Mouse (Mus musculus): ENCODE measurements around the gene Dgki. TPM values are rescaled to one million over a fixed set of nuclear protein-coding genes. Genes with fewer than 3 reads are reported as not detected.

Gene Dgki
- polyA plus RNA-seq, 1 experiment: not detected

GRCm38 (mm10) chr6:37158880-37159279, 141.1 kb downstream of the Dgki start:
- 85% methylated on average over 3 of the region's 3 CpGs for WGBS

GRCm38 (mm10) chr6:37154051-37154450, 145.9 kb downstream of the Dgki start:
- H3K4me1 ChIP-seq (ENCODE audit: control insufficient read depth, insufficient read depth, low read length): peaks cover 3% of the 10 kb centered on the region
- no peak overlapping the region for H3K4me3 ChIP-seq (ENCODE audit: insufficient read depth, low read depth, low read length)
- no peak overlapping the region for H3K27ac ChIP-seq (ENCODE audit: insufficient read depth, low read depth, low read length)
- WGBS: 92% methylated on average over 1 of the region's 1 CpGs
- TF ChIP-seq CTCF (IDR thresholded peaks at IDR 0.05; ENCODE audit: insufficient read depth, low read depth, low read length) (no peak), POLR2A (IDR thresholded peaks at IDR 0.05; ENCODE audit: insufficient read depth, low read depth, low read length) (no peak)

More at GRCm38 (mm10) chr6:37158880-37159279, 141.1 kb downstream of the Dgki start:
- no peak overlapping the region for H3K27ac ChIP-seq (ENCODE audit: insufficient read depth, low read depth, low read length)
- H3K4me3 ChIP-seq (ENCODE audit: insufficient read depth, low read depth, low read length): no peak overlapping the region
- no peak for TF ChIP-seq POLR2A (IDR thresholded peaks at IDR 0.05; ENCODE audit: insufficient read depth, low read depth, low read length)
- peaks cover 10% of the 10 kb centered on the region for H3K4me1 ChIP-seq (ENCODE audit: control insufficient read depth, insufficient read depth, low read length)

GRCm38 (mm10) chr6:37150483-37150882, 149.5 kb downstream of the Dgki start:
- no peak overlapping the region for H3K27ac ChIP-seq (ENCODE audit: insufficient read depth, low read depth, low read length)

GRCm38 (mm10) chr6:37150038-37150437, 149.9 kb downstream of the Dgki start:
- no peak for TF ChIP-seq POLR2A (IDR thresholded peaks at IDR 0.05; ENCODE audit: insufficient read depth, low read depth, low read length)
- TF ChIP-seq CTCF (IDR thresholded peaks at IDR 0.05; ENCODE audit: insufficient read depth, low read depth, low read length): no peak
- WGBS: 75% methylated on average over 4 of the region's 4 CpGs
- Histone ChIP-seq H3K27ac (ENCODE audit: insufficient read depth, low read depth, low read length) (no peak overlapping the region), H3K4me3 (ENCODE audit: insufficient read depth, low read depth, low read length) (no peak overlapping the region), H3K4me1 (ENCODE audit: control insufficient read depth, insufficient read depth, low read length) (peaks cover 12% of the 10 kb centered on the region)

More at GRCm38 (mm10) chr6:37150483-37150882, 149.5 kb downstream of the Dgki start:
- TF ChIP-seq CTCF (IDR thresholded peaks at IDR 0.05; ENCODE audit: insufficient read depth, low read depth, low read length): no peak
- no peak for TF ChIP-seq POLR2A (IDR thresholded peaks at IDR 0.05; ENCODE audit: insufficient read depth, low read depth, low read length)
- H3K4me3 ChIP-seq (ENCODE audit: insufficient read depth, low read depth, low read length): no peak overlapping the region
- 60% methylated on average over 2 of the region's 2 CpGs for WGBS
- H3K4me1 ChIP-seq (ENCODE audit: control insufficient read depth, insufficient read depth, low read length): peaks cover 8% of the 10 kb centered on the region

GRCm38 (mm10) chr6:37149196-37149595, 150.8 kb downstream of the Dgki start:
- no peak overlapping the region for H3K27ac ChIP-seq (ENCODE audit: insufficient read depth, low read depth, low read length)
- TF ChIP-seq POLR2A (IDR thresholded peaks at IDR 0.05; ENCODE audit: insufficient read depth, low read depth, low read length) (no peak), CTCF (IDR thresholded peaks at IDR 0.05; ENCODE audit: insufficient read depth, low read depth, low read length) (no peak)
- peaks cover 17% of the 10 kb centered on the region for H3K4me1 ChIP-seq (ENCODE audit: control insufficient read depth, insufficient read depth, low read length)
- 92% methylated on average over 6 of the region's 6 CpGs for WGBS
- H3K4me3 ChIP-seq (ENCODE audit: insufficient read depth, low read depth, low read length): no peak overlapping the region

- H3K4me1 ChIP-seq (ENCODE audit: control insufficient read depth, insufficient read depth, low read length): peaks cover 23% of the 10 kb centered on the region
- TF ChIP-seq CTCF (IDR thresholded peaks at IDR 0.05; ENCODE audit: insufficient read depth, low read depth, low read length): no peak
- no peak for TF ChIP-seq POLR2A (IDR thresholded peaks at IDR 0.05; ENCODE audit: insufficient read depth, low read depth, low read length)
- no peak overlapping the region for H3K27ac ChIP-seq (ENCODE audit: insufficient read depth, low read depth, low read length)
- H3K4me3 ChIP-seq (ENCODE audit: insufficient read depth, low read depth, low read length): no peak overlapping the region
- 97% methylated on average over 4 of the region's 4 CpGs for whole genome bisulfite sequencing
Measured at GRCm38 (mm10) chr6:37147431-37148022, 152.5 kb downstream of the Dgki start.

DNA sequence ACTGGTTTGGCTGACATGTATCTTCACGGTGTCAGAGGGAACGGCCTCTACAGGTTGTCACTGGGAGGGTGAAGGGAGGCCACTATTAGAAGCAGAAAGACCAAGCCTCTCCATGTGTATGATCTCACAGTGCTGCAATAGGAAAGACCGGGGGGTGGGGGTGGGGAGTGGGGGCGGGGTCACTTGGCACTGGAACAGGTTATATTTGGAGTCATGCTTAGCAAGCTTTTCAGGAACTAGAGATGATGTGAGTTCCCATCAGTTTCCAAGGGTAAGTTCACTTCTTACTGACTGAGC, 156.2 kb downstream of the Dgki start:
- H3K27ac ChIP-seq (ENCODE audit: insufficient read depth, low read depth, low read length): no peak overlapping the region
- TF ChIP-seq POLR2A (IDR thresholded peaks at IDR 0.05; ENCODE audit: insufficient read depth, low read depth, low read length) (no peak), CTCF (IDR thresholded peaks at IDR 0.05; ENCODE audit: insufficient read depth, low read depth, low read length) (no peak)
- no peak overlapping the region for H3K4me3 ChIP-seq (ENCODE audit: insufficient read depth, low read depth, low read length)
- H3K4me1 ChIP-seq (ENCODE audit: control insufficient read depth, insufficient read depth, low read length): peaks cover 20% of the 10 kb centered on the region
- WGBS: 29% methylated on average over 4 of the region's 4 CpGs

- TF ChIP-seq CTCF (IDR thresholded peaks at IDR 0.05; ENCODE audit: insufficient read depth, low read depth, low read length) (no peak), POLR2A (IDR thresholded peaks at IDR 0.05; ENCODE audit: insufficient read depth, low read depth, low read length) (no peak)
- no peak overlapping the region for H3K27ac ChIP-seq (ENCODE audit: insufficient read depth, low read depth, low read length)
- no peak overlapping the region for H3K4me3 ChIP-seq (ENCODE audit: insufficient read depth, low read depth, low read length)
- WGBS: 65% methylated on average over 11 of the region's 11 CpGs
- peaks cover 20% of the 10 kb centered on the region for H3K4me1 ChIP-seq (ENCODE audit: control insufficient read depth, insufficient read depth, low read length)
Measured at GRCm38 (mm10) chr6:37142991-37143866, 156.8 kb downstream of the Dgki start.

DNA sequence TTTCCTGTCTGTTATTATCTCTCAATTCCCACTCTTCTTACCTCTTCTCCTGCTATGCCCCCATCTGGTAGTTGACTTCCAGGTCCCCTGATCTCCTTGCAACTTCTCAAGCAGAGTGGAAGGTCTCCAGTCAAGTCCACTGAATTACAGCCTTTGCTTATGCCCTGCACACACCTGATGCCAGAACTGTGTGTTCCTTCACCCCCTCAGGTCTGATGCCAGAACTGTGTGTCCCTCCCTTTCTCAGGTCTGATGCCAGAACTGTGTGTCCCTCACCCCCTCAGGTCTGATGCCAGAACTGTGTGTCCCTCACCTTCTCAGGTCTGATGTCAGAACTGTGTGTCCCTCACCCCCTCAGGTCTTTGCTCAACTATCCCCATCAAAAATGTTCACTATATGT, 161.2 kb downstream of the Dgki start:
- Histone ChIP-seq H3K4me3 (ENCODE audit: insufficient read depth, low read depth, low read length) (no peak overlapping the region), H3K27ac (ENCODE audit: insufficient read depth, low read depth, low read length) (no peak overlapping the region), H3K4me1 (ENCODE audit: control insufficient read depth, insufficient read depth, low read length) (peaks cover 10% of the 10 kb centered on the region)
- no peak for TF ChIP-seq POLR2A (IDR thresholded peaks at IDR 0.05; ENCODE audit: insufficient read depth, low read depth, low read length)
- no peak for TF ChIP-seq CTCF (IDR thresholded peaks at IDR 0.05; ENCODE audit: insufficient read depth, low read depth, low read length)
